Mouse (Mus musculus) urinary bladder, postnatal 4 days (tissue): ENCODE results near the gene Ergic1.

Experiments used
- DNase-seq, 2 experiments: peaks; one replicate each; pipeline ENCODE4 v3.0.0; 2021 to 2022; ENCODE audit warnings: low spot score in 2 of 2

Ergic1 gene

GRCm38 (mm10) chr17:26662978-26663683 lies 101.8 kb downstream of the Ergic1 start, which contains the start of gene Atp6v0e:
TSS of gene Atp6v0e (plus strand) at chr17:26663231.
- DNase-seq, result peak; percentile 89 to 98

GRCm38 (mm10) chr17:26665600-26665999 lies 104.3 kb downstream of the Ergic1 start:
- no peak for DNase-seq

- no peak for DNase-seq
These were observed 110.0 kb downstream of the Ergic1 start for GRCm38 (mm10) chr17:26671268-26671667.

- no peak for DNase-seq
These were observed 114.6 kb downstream of the Ergic1 start for GRCm38 (mm10) chr17:26675845-26676244.

GRCm38 (mm10) chr17:26676252-26676615 lies 114.9 kb downstream of the Ergic1 start:
- peak; percentile 83 to 89 for DNase-seq

- peak; percentile 76 to 82 for DNase-seq
These were observed 115.5 kb downstream of the Ergic1 start for GRCm38 (mm10) chr17:26676616-26677376.

- no peak for DNase-seq
These were observed 116.7 kb downstream of the Ergic1 start for GRCm38 (mm10) chr17:26677711-26678637.

GRCm38 (mm10) chr17:26681276-26681675 lies 120.0 kb downstream of the Ergic1 start:
- no peak for DNase-seq

- DNase-seq, result no peak
These were observed 125.2 kb downstream of the Ergic1 start for GRCm38 (mm10) chr17:26686334-26687000.

GRCm38 (mm10) chr17:26688795-26689735 lies 127.8 kb downstream of the Ergic1 start:
- no peak for DNase-seq

- no peak for DNase-seq
These were observed 128.5 kb downstream of the Ergic1 start for GRCm38 (mm10) chr17:26689810-26690209.

- no peak for DNase-seq
These were observed 128.9 kb downstream of the Ergic1 start for GRCm38 (mm10) chr17:26690236-26690635.

- no peak for DNase-seq
These were observed 129.8 kb downstream of the Ergic1 start for GRCm38 (mm10) chr17:26691110-26691509.

GRCm38 (mm10) chr17:26693424-26693823 lies 132.1 kb downstream of the Ergic1 start:
- no peak for DNase-seq

- DNase-seq, result no peak
These were observed 132.9 kb downstream of the Ergic1 start for GRCm38 (mm10) chr17:26694171-26694570.

- DNase-seq, result no peak
These were observed 133.9 kb downstream of the Ergic1 start for GRCm38 (mm10) chr17:26695193-26695592.

GRCm38 (mm10) chr17:26698846-26699245 lies 137.6 kb downstream of the Ergic1 start:
- DNase-seq, result no peak

GRCm38 (mm10) chr17:26699819-26700616 lies 138.7 kb downstream of the Ergic1 start:
- no peak for DNase-seq

GRCm38 (mm10) chr17:26701565-26701964 lies 140.3 kb downstream of the Ergic1 start:
- no peak for DNase-seq
